In genomic region chr5:143818461-143818860, GRCm38 (mm10) we compare ENCODE assay signal across 9 mouse cellular contexts. TPM values are rescaled to one million over a fixed set of nuclear protein-coding genes. Genes with fewer than 3 reads are reported as not detected.
DNase-seq lines count a peak whose midpoint lies in the region; ATAC-seq and TF ChIP-seq lines count a peak whose summit lies in the region.
"Had no signal": no experiment of that assay in that cellular context is flagged by ENCODE, and none has a peak within 500 bp of the region (broad histone marks: within the 10 kb centered on the region; RNA-seq: fewer than 3 reads in every experiment).

No protein-coding gene starts in this region.

- WGBS in heart, embryonic 13.5 days: 8% methylated on average over 10 of the region's 10 CpGs
- 17% methylated on average over 10 of the region's 10 CpGs for WGBS in forebrain, postnatal 0 days
- 8% methylated on average over 10 of the region's 10 CpGs for WGBS in macrophage (ENCODE audit: missing documents)

- peaks cover 20% of the 10 kb centered on the region for H3K79me2 ChIP-seq in MEL (ENCODE audit: control insufficient read depth, insufficient read depth, low read length, poor library complexity)
- peaks cover 33% of the 10 kb centered on the region for H3K79me2 ChIP-seq in macrophage (ENCODE audit: inconsistent target)

- no peak for TF ChIP-seq EP300 in MEL (IDR thresholded peaks at IDR 0.05; ENCODE audit: low read depth in 1 of 2, low read length in 2 of 2)

- TF ChIP-seq CTCF in MEL (IDR thresholded peaks at IDR 0.05 in 2 of 3, conservative IDR thresholded peaks at IDR 0.05 in 1 of 3; ENCODE audit: control insufficient read depth in 1 of 3, insufficient read depth in 1 of 3, low read depth in 2 of 3, low read length in 3 of 3, poor library complexity in 1 of 3, severe bottlenecking in 1 of 3): no peak
- TF ChIP-seq CTCF in forebrain, postnatal 0 days (IDR thresholded peaks at IDR 0.05; ENCODE audit: low read depth): no peak

- peak overlapping the region; percentile 70 for H3K27ac ChIP-seq in heart, embryonic 13.5 days (replicated peaks)
- H3K27ac ChIP-seq in MEL (ENCODE audit: control insufficient read depth, low read depth, low read length) (peak overlapping the region; percentile 72), macrophage (peak overlapping the region; percentile 27; the same call in 1 of the 2 replicates)
- no peak overlapping the region for H3K27ac ChIP-seq in forebrain, postnatal 0 days (ENCODE audit: low read depth, low read length)

- H3K4me3 ChIP-seq in heart, embryonic 13.5 days: peak overlapping the region; percentile 90
- H3K4me3 ChIP-seq in MEL (ENCODE audit: control insufficient read depth in 1 of 2, insufficient read depth in 1 of 2, low read depth in 2 of 2, low read length in 2 of 2): peak overlapping the region; percentile 81 to 90
- peak overlapping the region; percentile 87 for H3K4me3 ChIP-seq in forebrain, postnatal 0 days (ENCODE audit: low read depth, low read length)
- H3K4me3 ChIP-seq in macrophage (ENCODE audit: inconsistent target): peak overlapping the region; percentile 70

- no peaks in the 10 kb centered on the region for H3K9me3 ChIP-seq in heart, embryonic 13.5 days
- no peaks in the 10 kb centered on the region for H3K9me3 ChIP-seq in MEL (replicated peaks; ENCODE audit: insufficient read depth, low read length)
- no peaks in the 10 kb centered on the region for H3K9me3 ChIP-seq in forebrain, postnatal 0 days (ENCODE audit: low read length)

- H3K36me3 ChIP-seq in heart, embryonic 13.5 days: no peaks in the 10 kb centered on the region
- H3K36me3 ChIP-seq in MEL (ENCODE audit: control insufficient read depth in 1 of 2, insufficient read depth in 2 of 2, low read length in 2 of 2) (peaks cover 0 to 5% of the 10 kb centered on the region in 2 experiments; a peak in 1 of 4 replicates), macrophage (ENCODE audit: inconsistent target) (no peaks in the 10 kb centered on the region)
- H3K36me3 ChIP-seq in forebrain, postnatal 0 days (ENCODE audit: insufficient read depth): no peaks in the 10 kb centered on the region

- H3K4me2 ChIP-seq in heart, embryonic 13.5 days: peak overlapping the region; percentile 94
- peak overlapping the region; percentile 71 for H3K4me2 ChIP-seq in forebrain, postnatal 0 days (ENCODE audit: low read depth)

- no peak for ATAC-seq in heart, embryonic 13.5 days (ENCODE audit: extremely low read depth, insufficient number of reproducible peaks, low FRiP score, low TSS enrichment)
- ATAC-seq in forebrain, postnatal 0 days: no peak

- H3K27me3 ChIP-seq in heart, embryonic 13.5 days (replicated peaks): no peaks in the 10 kb centered on the region
- no peaks in the 10 kb centered on the region for H3K27me3 ChIP-seq in MEL (ENCODE audit: control insufficient read depth in 1 of 2, insufficient read depth in 2 of 2, low read length in 2 of 2)
- H3K27me3 ChIP-seq in forebrain, postnatal 0 days (ENCODE audit: insufficient read depth, low read length): no peaks in the 10 kb centered on the region
- H3K27me3 ChIP-seq: Patski had no signal

- peak overlapping the region; percentile 95 for H3K9ac ChIP-seq in heart, embryonic 13.5 days
- H3K9ac ChIP-seq in MEL (ENCODE audit: control insufficient read depth, low read depth, low read length, poor library complexity, severe bottlenecking): peak overlapping the region; percentile 81
- H3K9ac ChIP-seq in forebrain, postnatal 0 days: peak overlapping the region; percentile 76

- no peak for TF ChIP-seq RAD21 in MEL (IDR thresholded peaks at IDR 0.05; ENCODE audit: low read depth, low read length)

- DNase-seq in heart, postnatal 14 days: no peak
- peak; percentile 61 for DNase-seq in MEL (ENCODE audit: low read depth, low spot score)
- no peak for DNase-seq in forebrain, postnatal 0 days
- DNase-seq in layer of hippocampus, adult 18-20 months (ENCODE audit: low spot score in 2 of 2): no peak
- DNase-seq in cerebellum, postnatal 4 days (ENCODE audit: low spot score in 2 of 2): no peak
- no peak for DNase-seq in layer of hippocampus, adult 11-12 months (ENCODE audit: low spot score)

- TF ChIP-seq POLR2A in MEL (IDR thresholded peaks at IDR 0.05; ENCODE audit: control insufficient read depth in 1 of 2, insufficient read depth in 1 of 2, low read depth in 1 of 2, low read length in 2 of 2, poor library complexity in 1 of 2): no peak

- H3K4me1 ChIP-seq in heart, embryonic 13.5 days: peaks cover 16% of the 10 kb centered on the region
- H3K4me1 ChIP-seq in MEL (ENCODE audit: control insufficient read depth in 1 of 2, insufficient read depth in 2 of 2, low read length in 2 of 2): peaks cover 0 to 6% of the 10 kb centered on the region in 2 experiments; a peak in 1 of 4 replicates
- peaks cover 6% of the 10 kb centered on the region; the same call in 1 of the 2 replicates for H3K4me1 ChIP-seq in forebrain, postnatal 0 days (ENCODE audit: insufficient read depth)

- intact Hi-C loops in heart, postnatal 14 days (cut with DNase I): no loop called here

TF ChIP-seq in MEL, 35 proteins besides CTCF, POLR2A, EP300 and RAD21:
- peak; percentile 16; the same call in 1 of the 2 replicates for TF ChIP-seq E2F4 (IDR thresholded peaks at IDR 0.05; ENCODE audit: borderline replicate concordance, low read depth, low read length)
- no peak for TF ChIP-seq SMC3 (IDR thresholded peaks at IDR 0.05; ENCODE audit: low read depth, low read length)

RNA-seq across cellular contexts. Expression of gene Eif2ak1, which starts 0.9 kb away (rescaled TPM):
- 26.7 and 26.9 TPM in 2 replicates for polyA plus RNA-seq in heart, embryonic 13.5 days (2015; fragmentation: Nextera tagmentation; extraction: Ambion mirVana)
- 10 to 100 TPM; 19.1 to 20.0 TPM for total RNA-seq in heart, postnatal 14 days (2021)
- 13.9 and 14.8 TPM in 2 replicates for total RNA-seq in MEL (2012; rRNA removed)
- polyA plus RNA-seq in MEL (2012; ENCODE audit: insufficient read depth in 1 of 2, insufficient read length in 2 of 2, low read depth in 1 of 2, low replicate concordance in 2 of 2, missing spikeins in 1 of 2) (10 to 100 TPM; 26.7 to 33.5 TPM), macrophage (2018) (23.3 to 44.5 TPM (median 29.3 TPM) in 3 replicates)
- 27.5 and 28.0 TPM in 2 replicates for total RNA-seq in forebrain, postnatal 0 days (2014; rRNA removed)
- 31.7 and 36.8 TPM in 2 replicates for polyA plus RNA-seq in forebrain, postnatal 0 days (2015; fragmentation: Nextera tagmentation; extraction: Ambion mirVana)
- 10 to 100 TPM in 22 of 26 experiments, 1 to 10 TPM in 4; 5.4 to 46.5 (median 27.2) TPM for total RNA-seq in macrophage (2018; cell fraction: chromatin; rRNA removed)
- total RNA-seq in macrophage (2018; cell fraction: cytosol; rRNA removed): 10 to 100 TPM; 20.5 to 32.8 (median 28.8) TPM
- total RNA-seq in macrophage (2018; cell fraction: nucleus; rRNA removed): 10 to 100 TPM in 24 of 26 experiments, 1 to 10 TPM in 2; 8.3 to 36.9 (median 20.0) TPM
- 10 to 100 TPM; 43.2 to 43.7 TPM for total RNA-seq in layer of hippocampus, adult 18-20 months (2021)
